Mouse (Mus musculus) heart, postnatal 36 days (tissue): ENCODE measurements around the gene Adipor1. TPM values are rescaled to one million over a fixed set of nuclear protein-coding genes. Genes with fewer than 3 reads are reported as not detected.

Source experiments
- DNase-seq, 2 experiments: peaks; one replicate each; pipeline ENCODE4 v3.0.0; 2021 to 2022
- intact Hi-C: fragments of 180-260 bp; cut with DNase I; formaldehyde crosslinking; loops from one replicate; pipeline ENCODE4 v1.15.1; 2025
- total RNA-seq, 2 experiments: library from RNA; stranded (reverse); gene quantifications; 2 replicates each; pipeline ENCODE4 v1.2.3; 2021

Adipor1 gene
- total RNA-seq, 2 experiments from 2014 or later = 137 to 143 TPM

DNA sequence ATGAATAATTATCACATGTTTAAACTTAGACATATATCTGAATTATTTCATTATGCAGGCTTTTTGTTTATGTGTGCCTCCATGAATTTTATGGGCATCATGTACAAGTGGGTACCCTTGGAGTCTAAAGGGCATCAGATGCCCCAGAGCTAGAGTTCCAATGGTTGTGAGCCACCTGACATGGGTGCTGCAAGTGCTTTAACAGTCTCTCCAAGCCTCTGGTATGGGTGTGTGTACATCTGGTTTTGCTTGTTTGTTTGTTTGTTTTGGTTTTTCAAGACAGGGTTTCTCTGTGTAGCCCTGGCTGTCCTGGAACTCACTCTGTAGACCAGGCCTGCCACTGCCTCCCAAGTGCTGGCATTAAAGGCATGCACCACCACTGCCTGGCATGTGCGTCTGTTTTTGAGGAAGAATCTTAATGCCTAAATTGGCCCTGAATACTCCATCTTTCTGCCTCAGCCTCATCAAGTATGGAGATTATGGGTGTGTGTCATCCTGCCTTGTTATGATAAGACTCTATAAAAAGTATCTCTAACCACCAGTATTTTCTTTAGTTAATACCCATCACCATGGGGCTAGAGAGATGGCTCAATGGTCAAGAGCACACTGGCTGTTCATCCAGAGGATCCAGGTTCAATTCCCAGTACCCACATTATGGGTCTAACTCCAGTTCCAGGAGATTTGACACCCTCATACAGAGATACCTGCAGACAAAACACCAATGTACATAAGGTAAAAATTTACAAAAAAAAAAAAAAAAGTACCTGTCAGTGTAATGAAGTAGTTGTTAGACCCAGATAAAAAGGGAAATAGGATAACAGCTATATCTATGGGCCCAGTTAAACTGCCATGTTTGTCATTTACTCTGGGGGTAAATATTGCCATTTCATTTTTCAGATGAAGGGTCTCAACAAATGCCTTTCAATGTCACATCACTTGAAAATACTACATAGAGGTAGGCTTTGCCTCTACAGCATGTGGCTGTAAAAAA lies 45.4 kb downstream of the Adipor1 start:
- intact Hi-C loops = no loop called here
- no peak for DNase-seq

Other genes starting within 250 kb of the Adipor1 start
- 1 to 10 TPM in 1 of 2 experiments, under 1 TPM in 1; 0.57 to 1.1 TPM for gene Chil1, start 233.2 kb upstream of the Adipor1 start, total RNA-seq
- gene Mybph, start 221.9 kb upstream of the Adipor1 start, total RNA-seq = not detected
- 10 to 100 TPM; 18.4 to 19.8 TPM for gene Adora1, start 179.9 kb upstream of the Adipor1 start, total RNA-seq
- not detected for gene Myog, start 125.4 kb upstream of the Adipor1 start, total RNA-seq
- 1 to 10 TPM; 1.4 to 1.6 TPM for gene Ppfia4, start 82.5 kb upstream of the Adipor1 start, total RNA-seq
- gene Tmem183a, start 53.4 kb upstream of the Adipor1 start, total RNA-seq = 10 to 100 TPM; 21.6 to 22.1 TPM
- gene 4933406M09Rik, start 29.4 kb upstream of the Adipor1 start, total RNA-seq = not detected
- gene Cyb5r1, start 9.8 kb upstream of the Adipor1 start, total RNA-seq = 10 to 100 TPM; 26.1 to 27.0 TPM
- 10 to 100 TPM; 20.3 to 21.5 TPM for gene Klhl12, start 40.2 kb downstream of the Adipor1 start, total RNA-seq
- gene Rabif, start 79.3 kb downstream of the Adipor1 start, total RNA-seq = 1 to 10 TPM; 8.9 to 9.8 TPM
- gene Mgat4e, start 134.3 kb downstream of the Adipor1 start, total RNA-seq = not detected
- gene Kdm5b, start 144.8 kb downstream of the Adipor1 start, total RNA-seq = 10 to 100 TPM; 17.2 to 17.7 TPM
- not detected for gene Syt2, start 231.3 kb downstream of the Adipor1 start, total RNA-seq